Mouse (Mus musculus) stomach, embryonic 15.5 days (tissue): Measurements from ENCODE around the gene Itk. TPM values are rescaled to one million over a fixed set of nuclear protein-coding genes. Genes with fewer than 3 reads are reported as not detected.

Experiments
- ATAC-seq: fragments of 200-750 bp; cut with Nextera tagmentation; 2 replicates; pipeline ENCODE4 v1.8.0; 2017; ENCODE audit warnings: low read depth, moderate number of reproducible peaks, moderate TSS enrichment; ENCODE audit not compliant: insufficient read depth, low FRiP score
- H3K27ac ChIP-seq: fragments of 300-500 bp; sonication (generic); 2 replicates; pipeline ENCODE4 v1.5.1; 2015; ENCODE audit warnings: mild to moderate bottlenecking, inconsistent platforms
- H3K27me3 ChIP-seq: fragments of 300-500 bp; sonication (generic); replicated peaks from 2 replicates; pipeline ENCODE4 v1.6.1; 2015; ENCODE audit warnings: inconsistent platforms
- H3K36me3 ChIP-seq: fragments of 300-500 bp; sonication (generic); 2 replicates; pipeline ENCODE4 v1.6.1; 2015; ENCODE audit warnings: inconsistent platforms
- H3K4me1 ChIP-seq: fragments of 300-500 bp; sonication (generic); 2 replicates; pipeline ENCODE4 v1.6.1; 2015; ENCODE audit warnings: inconsistent platforms
- H3K4me2 ChIP-seq: fragments of 300-500 bp; sonication (generic); 2 replicates; pipeline ENCODE4 v1.6.1; 2015; ENCODE audit warnings: mild to moderate bottlenecking, inconsistent platforms
- H3K4me3 ChIP-seq: fragments of 300-500 bp; sonication (generic); replicated peaks from 2 replicates; pipeline ENCODE4 v1.5.1; 2015; ENCODE audit warnings: inconsistent platforms
- H3K9ac ChIP-seq: fragments of 300-500 bp; sonication (generic); 2 replicates; pipeline ENCODE4 v1.6.1; 2015; ENCODE audit warnings: inconsistent platforms
- H3K9me3 ChIP-seq: fragments of 300-500 bp; sonication (generic); 2 replicates; pipeline ENCODE4 v1.6.1; 2016; ENCODE audit warnings: inconsistent platforms
- WGBS: fragments of 180-500 bp; shearing (Covaris S2); methylation state at CpG from one replicate; pipeline ENCODE4 v1.1.7; 2015; 5-methylcytosine and 5-hydroxymethylcytosine counted together
- polyA plus RNA-seq: library from polyadenylated mRNA; unstranded; fragments of >200 nt; fragmentation: Nextera tagmentation; extraction: Ambion mirVana; gene quantifications from 2 replicates; pipeline ENCODE4 v1.2.1, GENCODE M21; 2015

The Itk gene
- polyA plus RNA-seq, 1 experiment from 2014 or later: 0.26 TPM

DNA sequence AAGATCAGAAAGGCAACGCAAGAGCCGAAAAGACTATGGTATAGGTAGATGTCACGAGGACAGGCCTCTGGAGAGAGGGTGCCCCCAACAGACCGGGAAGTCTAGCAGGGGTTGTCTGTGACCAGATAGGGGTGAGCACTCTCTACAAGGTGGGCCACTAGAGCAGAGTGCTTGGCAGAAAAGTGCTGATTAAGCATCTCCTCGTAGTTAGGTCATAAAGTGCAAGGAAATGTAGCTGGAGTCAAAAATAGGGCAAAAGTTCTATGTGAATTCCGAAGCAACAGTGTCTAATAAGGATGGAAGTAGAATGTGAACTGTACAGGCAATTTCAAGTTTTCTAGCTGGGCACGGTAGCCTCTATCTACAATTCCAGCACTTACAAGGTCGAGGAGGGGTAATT lies 18.1 kb downstream of the Itk start:
- H3K27ac ChIP-seq: no peak overlapping the region
- WGBS: 92% methylated on average over 8 of the region's 8 CpGs
- no peaks in the 10 kb centered on the region for H3K4me1 ChIP-seq
- ATAC-seq: no peak
- H3K27me3 ChIP-seq: no peaks in the 10 kb centered on the region
- no peaks in the 10 kb centered on the region for H3K36me3 ChIP-seq
- no peak overlapping the region for H3K9ac ChIP-seq
- H3K9me3 ChIP-seq: no peaks in the 10 kb centered on the region
- no peak overlapping the region for H3K4me3 ChIP-seq
- H3K4me2 ChIP-seq: no peak overlapping the region

DNA sequence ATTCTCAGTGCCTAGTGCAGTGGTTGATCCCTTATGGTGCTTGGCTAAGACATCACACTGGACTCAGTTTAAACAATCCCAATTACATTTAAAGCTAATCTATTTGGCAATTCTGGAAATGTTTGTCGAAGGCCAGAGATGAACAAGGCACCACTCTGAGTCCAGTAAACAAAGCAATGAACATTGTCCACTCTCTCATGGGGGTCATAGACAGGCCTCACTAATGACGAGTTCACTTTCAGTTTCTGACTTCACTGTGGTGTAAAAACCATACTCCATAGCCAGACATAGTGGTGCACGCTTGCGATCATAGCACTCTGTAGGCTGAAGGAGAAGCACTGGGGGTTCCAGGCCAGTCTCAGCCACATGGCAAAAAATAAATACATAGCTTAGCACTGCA lies 18.9 kb downstream of the Itk start:
- no peak overlapping the region for H3K9ac ChIP-seq
- 79% methylated on average over 4 of the region's 4 CpGs for WGBS
- H3K9me3 ChIP-seq: no peaks in the 10 kb centered on the region
- no peaks in the 10 kb centered on the region for H3K4me1 ChIP-seq
- no peak overlapping the region for H3K4me2 ChIP-seq
- no peaks in the 10 kb centered on the region for H3K27me3 ChIP-seq
- no peak for ATAC-seq
- no peak overlapping the region for H3K4me3 ChIP-seq
- H3K27ac ChIP-seq: no peak overlapping the region
- H3K36me3 ChIP-seq: no peaks in the 10 kb centered on the region

DNA sequence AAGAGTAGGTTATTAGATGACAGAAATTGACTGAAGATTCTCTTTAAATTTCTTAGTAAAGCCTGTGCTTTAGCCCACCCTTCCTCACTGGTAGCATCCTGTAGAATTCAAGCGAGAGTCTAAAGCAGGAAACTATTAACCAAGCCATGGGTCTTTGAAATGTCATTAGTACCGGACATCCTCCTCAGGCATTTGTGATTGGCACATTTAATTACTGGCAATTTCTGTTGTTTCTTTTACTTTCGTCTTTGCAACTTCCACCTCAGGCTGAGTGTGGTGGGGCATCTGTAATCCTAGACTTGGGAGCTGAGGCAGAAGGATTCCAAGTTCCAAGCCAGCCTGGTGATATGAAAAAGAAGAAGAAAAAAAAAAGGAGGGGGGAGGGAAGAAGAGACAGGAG lies 23.0 kb downstream of the Itk start:
- Histone ChIP-seq H3K9me3 (no peaks in the 10 kb centered on the region), H3K36me3 (no peaks in the 10 kb centered on the region), H3K27ac (no peak overlapping the region), H3K9ac (no peak overlapping the region), H3K27me3 (no peaks in the 10 kb centered on the region), H3K4me2 (no peak overlapping the region), H3K4me1 (no peaks in the 10 kb centered on the region), H3K4me3 (no peak overlapping the region)
- ATAC-seq: no peak
- 64% methylated on average over 3 of the region's 3 CpGs for WGBS

DNA sequence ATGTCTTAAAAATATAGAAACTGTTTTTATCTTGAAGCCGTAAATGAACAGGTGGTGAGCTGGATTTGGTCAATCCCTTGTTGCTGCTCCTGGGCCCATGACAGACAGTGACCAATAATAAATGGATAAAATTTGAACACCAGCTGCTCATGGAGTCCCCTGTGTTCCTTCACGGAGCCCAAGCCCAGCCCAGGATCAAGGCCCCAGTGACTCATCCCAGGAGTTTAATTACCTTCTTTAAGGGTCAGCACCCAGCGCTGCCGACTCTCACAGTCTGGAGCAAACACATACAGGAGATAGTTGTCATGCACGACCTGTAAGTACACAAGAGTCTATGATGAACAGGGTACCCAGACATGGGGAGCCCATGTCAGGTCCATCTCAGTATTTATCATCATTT lies 23.6 kb downstream of the Itk start:
- no peak overlapping the region for H3K9ac ChIP-seq
- no peak overlapping the region for H3K27ac ChIP-seq
- no peaks in the 10 kb centered on the region for H3K27me3 ChIP-seq
- 57% methylated on average over 5 of the region's 5 CpGs for WGBS
- no peak for ATAC-seq
- no peaks in the 10 kb centered on the region for H3K4me1 ChIP-seq
- no peak overlapping the region for H3K4me2 ChIP-seq
- no peaks in the 10 kb centered on the region for H3K9me3 ChIP-seq
- no peak overlapping the region for H3K4me3 ChIP-seq
- no peaks in the 10 kb centered on the region for H3K36me3 ChIP-seq

DNA sequence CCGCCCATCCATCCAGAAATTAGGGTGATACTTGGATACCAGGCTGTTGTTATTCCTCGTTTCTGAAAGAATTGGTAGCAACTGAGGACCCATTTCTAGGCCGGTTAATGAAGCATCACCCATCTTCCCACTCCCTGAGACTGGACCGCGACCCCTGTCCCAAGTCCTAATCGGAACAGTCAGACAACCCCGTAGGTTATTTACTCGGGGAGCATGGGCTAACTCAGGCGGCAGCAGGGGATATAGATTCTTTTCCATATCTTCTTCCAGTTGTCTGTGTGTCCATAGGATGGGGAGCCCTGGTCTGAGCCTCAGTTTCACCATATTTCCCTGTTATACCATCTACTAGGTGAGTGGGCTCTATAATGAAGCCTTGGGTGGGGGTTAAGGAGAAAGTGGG lies 25.5 kb downstream of the Itk start:
- H3K27ac ChIP-seq: no peak overlapping the region
- WGBS: 93% methylated on average over 9 of the region's 9 CpGs
- no peak overlapping the region for H3K9ac ChIP-seq
- no peak overlapping the region for H3K4me2 ChIP-seq
- H3K4me3 ChIP-seq: no peak overlapping the region
- no peak for ATAC-seq
- H3K9me3 ChIP-seq: no peaks in the 10 kb centered on the region
- no peaks in the 10 kb centered on the region for H3K27me3 ChIP-seq
- no peaks in the 10 kb centered on the region for H3K36me3 ChIP-seq
- no peaks in the 10 kb centered on the region for H3K4me1 ChIP-seq

DNA sequence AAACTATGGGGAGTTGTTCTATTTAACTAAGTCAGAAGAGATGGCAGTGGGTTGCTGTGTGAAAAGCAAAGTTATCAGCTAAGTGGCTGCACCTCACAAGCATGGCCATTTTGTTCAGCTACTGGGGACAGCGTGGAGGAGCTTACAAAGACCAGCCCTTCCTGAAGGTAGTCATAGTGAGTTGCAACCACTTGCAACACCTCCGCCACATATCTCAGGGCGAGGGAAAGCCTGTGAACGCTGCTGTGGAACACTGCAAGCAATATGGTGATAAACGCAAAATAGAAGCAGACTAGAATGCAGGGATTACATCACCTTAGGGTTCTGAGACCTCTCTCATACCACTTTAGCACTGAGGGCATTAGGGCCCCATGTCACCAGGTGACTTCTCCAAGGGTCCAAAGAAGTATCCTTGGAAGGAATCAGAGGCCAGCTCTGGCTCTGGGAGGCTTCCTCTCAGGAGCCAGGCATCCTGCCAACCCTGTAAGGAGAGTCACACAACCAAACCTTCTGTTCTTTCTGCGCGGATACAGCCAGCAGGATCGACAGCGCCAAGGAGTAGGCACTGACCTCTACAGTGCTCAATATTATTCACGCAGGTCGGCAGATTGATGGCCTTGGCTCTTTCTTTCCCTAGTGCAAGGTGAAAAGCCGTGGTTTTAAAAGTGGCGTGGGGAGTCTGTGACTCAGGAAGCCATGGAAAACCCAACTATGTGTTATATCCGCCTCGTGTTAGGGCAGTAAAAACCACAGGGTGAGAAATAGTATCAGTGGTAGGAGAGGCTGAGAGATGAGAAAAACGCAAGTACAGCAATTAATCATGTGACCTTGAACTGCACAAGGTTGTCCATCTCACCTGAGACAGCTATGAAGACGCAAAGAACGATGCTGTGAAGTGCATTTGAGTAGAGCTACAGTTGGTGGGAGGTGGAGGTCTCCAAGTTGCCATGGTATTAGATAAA lies 27.0 kb downstream of the Itk start:
- Histone ChIP-seq H3K36me3 (no peaks in the 10 kb centered on the region), H3K27ac (no peak overlapping the region), H3K4me1 (no peaks in the 10 kb centered on the region), H3K9ac (no peak overlapping the region), H3K4me3 (no peak overlapping the region), H3K4me2 (no peak overlapping the region), H3K27me3 (no peaks in the 10 kb centered on the region), H3K9me3 (no peaks in the 10 kb centered on the region)
- WGBS: 80% methylated on average over 18 of the region's 18 CpGs
- no peak for ATAC-seq

DNA sequence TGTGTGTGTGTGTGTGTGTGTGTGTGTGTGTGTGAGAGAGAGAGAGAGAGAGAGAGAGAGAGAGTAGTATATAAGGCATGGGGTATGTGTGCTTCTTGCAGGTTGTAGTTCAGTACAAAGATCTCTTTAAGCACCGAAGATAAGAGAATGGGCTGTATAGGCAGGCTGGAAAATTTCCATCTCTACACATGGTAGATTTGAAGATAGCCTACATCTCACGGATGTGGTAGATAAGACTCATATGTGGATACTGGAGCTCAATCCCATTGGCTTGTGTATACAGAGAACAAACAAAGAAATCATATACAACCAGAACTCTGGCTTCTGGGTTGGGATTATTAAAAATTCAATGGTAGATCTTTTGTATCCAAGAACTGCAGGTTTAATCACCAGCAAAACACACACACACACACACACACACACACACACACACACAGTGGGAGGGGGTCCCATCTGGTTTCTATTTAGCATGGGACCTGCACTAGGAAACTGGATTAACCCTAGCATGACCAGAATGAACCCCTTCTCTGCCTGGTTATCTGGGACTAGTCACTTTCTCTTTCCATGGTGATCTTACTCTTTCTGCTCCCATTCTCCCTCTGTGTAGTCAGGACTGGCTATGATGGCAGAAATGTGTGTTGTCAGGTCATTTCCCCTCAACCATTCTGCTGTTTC lies 28.2 kb downstream of the Itk start:
- 74% methylated on average over 2 of the region's 2 CpGs for WGBS

DNA sequence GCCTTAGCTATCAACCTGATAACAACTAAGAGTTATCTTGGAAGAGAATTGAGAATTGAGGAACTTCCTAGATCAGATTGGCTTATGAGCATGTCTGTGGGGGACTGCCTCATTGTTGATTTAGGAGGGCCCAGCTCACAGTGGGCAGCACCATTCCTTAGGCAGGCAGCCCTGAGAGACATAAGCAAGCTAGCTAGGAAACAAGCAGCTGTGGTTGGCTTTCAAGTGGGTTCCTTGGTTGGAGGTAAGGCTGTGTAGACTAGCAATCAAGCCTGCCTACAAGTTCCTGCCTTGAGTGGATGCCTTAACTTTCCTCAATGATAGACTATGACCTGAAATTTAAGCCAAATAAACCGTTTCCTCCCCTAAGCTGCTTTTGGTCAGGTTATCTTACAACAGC lies 30.9 kb downstream of the Itk start:
- WGBS: 50% methylated on average over 1 of the region's 1 CpGs
- Histone ChIP-seq H3K4me3 (no peak overlapping the region), H3K27ac (no peak overlapping the region), H3K36me3 (no peaks in the 10 kb centered on the region), H3K27me3 (no peaks in the 10 kb centered on the region), H3K9me3 (no peaks in the 10 kb centered on the region), H3K4me1 (no peaks in the 10 kb centered on the region), H3K9ac (no peak overlapping the region), H3K4me2 (no peak overlapping the region)
- ATAC-seq: no peak

More for the DNA sequence above, 28.2 kb downstream of the Itk start:
- no peak overlapping the region for H3K27ac ChIP-seq
- no peak overlapping the region for H3K4me2 ChIP-seq
- H3K4me3 ChIP-seq: no peak overlapping the region
- no peaks in the 10 kb centered on the region for H3K36me3 ChIP-seq
- no peaks in the 10 kb centered on the region for H3K9me3 ChIP-seq
- no peaks in the 10 kb centered on the region for H3K27me3 ChIP-seq
- ATAC-seq: no peak
- no peak overlapping the region for H3K9ac ChIP-seq
- no peaks in the 10 kb centered on the region for H3K4me1 ChIP-seq

DNA sequence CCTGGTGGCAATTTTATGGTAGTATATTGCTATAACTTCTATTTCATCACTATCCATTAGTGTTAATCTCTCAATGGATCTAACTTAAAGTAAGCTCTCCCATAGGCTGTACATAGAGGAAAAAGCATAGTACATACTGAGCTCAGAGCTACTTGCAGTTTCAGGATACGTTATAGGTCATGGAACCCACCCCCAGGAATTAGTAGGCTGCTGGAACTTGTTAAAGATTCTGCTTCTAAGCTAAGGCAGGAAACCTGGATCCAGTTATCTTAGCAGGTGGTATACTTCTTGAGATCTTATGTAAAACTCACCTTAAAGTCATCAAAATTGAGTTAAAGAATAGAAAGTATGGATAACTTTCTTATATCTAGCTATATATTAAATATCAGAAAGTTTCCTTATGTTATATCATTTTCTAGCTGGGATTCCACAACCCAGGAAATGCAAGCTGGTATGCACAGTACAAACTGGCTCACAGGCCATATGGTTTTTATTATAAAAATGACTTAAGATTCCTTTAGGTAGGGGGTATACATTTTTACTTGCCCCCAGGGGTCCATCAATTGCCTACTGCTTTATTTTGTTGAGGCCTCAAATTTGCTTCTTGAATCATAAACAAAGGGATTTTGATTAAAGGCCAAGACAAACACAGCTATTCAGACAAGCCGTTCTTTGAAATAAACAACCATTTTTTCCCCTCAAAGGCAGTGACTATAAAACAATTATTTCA lies 39.5 kb downstream of the Itk start:
- Histone ChIP-seq H3K4me1 (no peaks in the 10 kb centered on the region), H3K9ac (no peak overlapping the region), H3K27ac (no peak overlapping the region), H3K9me3 (no peaks in the 10 kb centered on the region), H3K4me3 (no peak overlapping the region), H3K36me3 (no peaks in the 10 kb centered on the region), H3K27me3 (no peaks in the 10 kb centered on the region), H3K4me2 (no peak overlapping the region)
- 43% methylated on average over 2 of the region's 2 CpGs for WGBS
- ATAC-seq: no peak

DNA sequence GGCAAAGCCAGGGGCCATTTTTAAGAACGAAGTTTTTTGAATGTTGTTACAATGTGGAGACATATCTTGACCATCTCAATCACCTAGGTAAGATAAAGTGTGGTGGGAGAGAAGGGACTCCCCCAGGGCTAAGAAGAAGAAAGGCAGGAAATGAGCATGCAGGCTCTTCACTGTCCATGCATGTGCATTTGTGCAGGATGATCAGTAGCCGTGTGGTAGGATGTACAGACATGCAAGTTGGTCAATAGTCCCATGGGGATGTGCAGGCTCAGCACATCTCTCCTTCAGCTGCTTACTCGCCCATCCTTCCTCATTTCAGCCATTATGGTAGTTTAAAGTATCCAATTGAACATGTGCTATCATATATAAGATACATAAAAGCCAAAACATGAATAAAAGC lies 40.9 kb downstream of the Itk start:
- H3K9me3 ChIP-seq: no peaks in the 10 kb centered on the region
- H3K4me1 ChIP-seq: no peaks in the 10 kb centered on the region
- H3K27me3 ChIP-seq: no peaks in the 10 kb centered on the region
- H3K27ac ChIP-seq: no peak overlapping the region
- no peak overlapping the region for H3K4me3 ChIP-seq
- H3K9ac ChIP-seq: no peak overlapping the region
- WGBS: 76% methylated on average over 3 of the region's 3 CpGs
- H3K36me3 ChIP-seq: no peaks in the 10 kb centered on the region
- H3K4me2 ChIP-seq: no peak overlapping the region
- no peak for ATAC-seq

DNA sequence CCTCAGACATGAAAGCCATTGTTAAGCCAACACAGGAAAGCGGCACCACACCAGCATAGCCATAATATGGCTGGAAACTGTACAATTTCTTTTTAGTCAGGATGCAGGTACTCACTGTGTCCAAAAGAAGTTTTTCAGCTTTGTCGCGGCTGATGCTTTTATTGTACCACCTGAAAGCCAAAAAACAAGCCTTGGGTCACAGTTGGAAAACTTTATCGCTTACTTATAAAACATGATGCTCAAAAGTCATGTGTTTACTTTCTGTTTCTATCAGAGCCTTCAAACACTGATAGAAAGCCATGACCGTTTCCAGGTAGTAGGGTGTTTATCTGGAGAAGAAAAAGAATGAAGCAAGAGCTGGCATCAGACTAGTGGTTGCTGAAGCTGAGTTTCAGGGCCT lies 41.6 kb downstream of the Itk start:
- H3K36me3 ChIP-seq: no peaks in the 10 kb centered on the region
- no peak for ATAC-seq
- no peak overlapping the region for H3K27ac ChIP-seq
- no peaks in the 10 kb centered on the region for H3K27me3 ChIP-seq
- no peak overlapping the region for H3K4me3 ChIP-seq
- H3K4me2 ChIP-seq: no peak overlapping the region
- H3K9ac ChIP-seq: no peak overlapping the region
- no peaks in the 10 kb centered on the region for H3K9me3 ChIP-seq
- no peaks in the 10 kb centered on the region for H3K4me1 ChIP-seq
- 79% methylated on average over 5 of the region's 5 CpGs for WGBS
